Mouse (Mus musculus) kidney, embryonic 15.5 days (tissue): ENCODE results near the gene H2-Oa. TPM values are rescaled to one million over a fixed set of nuclear protein-coding genes. Genes with fewer than 3 reads are reported as not detected.
A peak's percentile ranks its signal among the peaks of the same experiment; 100 is the strongest.

Experiments used
- ATAC-seq: fragments of 200-750 bp; cut with Nextera tagmentation; replicated peaks from 2 replicates; pipeline ENCODE4 v1.8.0; 2017; ENCODE audit warnings: moderate TSS enrichment; ENCODE audit not compliant: low FRiP score
- H3K27ac ChIP-seq: fragments of 300-500 bp; sonication (generic); 2 replicates; pipeline ENCODE4 v1.5.1; 2015; ENCODE audit warnings: mild to moderate bottlenecking, inconsistent platforms
- H3K27me3 ChIP-seq: fragments of 300-500 bp; sonication (generic); 2 replicates; pipeline ENCODE4 v1.6.1; 2015; ENCODE audit warnings: inconsistent platforms
- H3K36me3 ChIP-seq: fragments of 300-500 bp; sonication (generic); 2 replicates; pipeline ENCODE4 v1.6.1; 2015; ENCODE audit warnings: inconsistent platforms
- H3K4me1 ChIP-seq: fragments of 300-500 bp; sonication (generic); 2 replicates; pipeline ENCODE4 v1.6.1; 2015; ENCODE audit warnings: inconsistent platforms
- H3K4me2 ChIP-seq: fragments of 300-500 bp; sonication (generic); 2 replicates; pipeline ENCODE4 v1.6.1; 2015; ENCODE audit warnings: moderate library complexity, mild to moderate bottlenecking, inconsistent platforms
- H3K4me3 ChIP-seq: fragments of 300-500 bp; sonication (generic); replicated peaks from 2 replicates; pipeline ENCODE4 v1.5.1; 2015; ENCODE audit warnings: mild to moderate bottlenecking, inconsistent platforms
- H3K9ac ChIP-seq: fragments of 300-500 bp; sonication (generic); 2 replicates; pipeline ENCODE4 v1.6.1; 2015; ENCODE audit warnings: mild to moderate bottlenecking, inconsistent platforms
- H3K9me3 ChIP-seq: fragments of 300-500 bp; sonication (generic); replicated peaks from 2 replicates; pipeline ENCODE4 v1.6.1; 2016; ENCODE audit warnings: inconsistent platforms
- WGBS: fragments of 180-500 bp; shearing (Covaris S2); methylation state at CpG from one replicate; pipeline ENCODE4 v1.1.7; 2015; ENCODE audit warnings: mixed read lengths; 5-methylcytosine and 5-hydroxymethylcytosine counted together
- polyA plus RNA-seq: library from polyadenylated mRNA; unstranded; fragments of >200 nt; fragmentation: Nextera tagmentation; extraction: Ambion mirVana; gene quantifications from 2 replicates; pipeline ENCODE4 v1.2.1, GENCODE M21; 2015

H2-Oa gene
- polyA plus RNA-seq, 1 experiment from 2014 or later = 0.64 TPM

DNA sequence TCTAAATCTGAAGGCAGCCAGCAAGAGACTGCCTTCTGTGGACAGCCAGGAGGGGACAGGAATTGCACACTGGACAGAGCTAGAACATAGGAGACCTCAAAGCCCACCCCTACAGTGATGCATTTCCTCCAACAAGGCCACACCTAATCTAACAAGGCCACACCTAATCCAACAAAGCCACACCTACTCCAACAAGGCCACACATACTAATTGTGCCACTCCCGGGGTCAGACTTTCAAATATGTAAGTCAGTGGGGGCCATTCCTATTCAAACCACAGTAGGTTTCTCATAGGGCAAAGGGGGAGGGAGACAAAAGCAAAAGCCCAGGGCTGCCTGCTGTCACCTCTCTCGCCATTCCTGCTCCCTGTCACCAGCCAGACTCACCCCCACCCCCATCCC, 4.8 kb upstream of the H2-Oa start:
- Histone ChIP-seq H3K4me3 (no peak overlapping the region), H3K27me3 (peaks cover 14% of the 10 kb centered on the region), H3K36me3 (no peaks in the 10 kb centered on the region), H3K9ac (no peak overlapping the region), H3K27ac (no peak overlapping the region), H3K9me3 (no peaks in the 10 kb centered on the region), H3K4me1 (no peaks in the 10 kb centered on the region), H3K4me2 (no peak overlapping the region)
- no peak for ATAC-seq
- WGBS = 64% methylated on average over 2 of the region's 2 CpGs

DNA sequence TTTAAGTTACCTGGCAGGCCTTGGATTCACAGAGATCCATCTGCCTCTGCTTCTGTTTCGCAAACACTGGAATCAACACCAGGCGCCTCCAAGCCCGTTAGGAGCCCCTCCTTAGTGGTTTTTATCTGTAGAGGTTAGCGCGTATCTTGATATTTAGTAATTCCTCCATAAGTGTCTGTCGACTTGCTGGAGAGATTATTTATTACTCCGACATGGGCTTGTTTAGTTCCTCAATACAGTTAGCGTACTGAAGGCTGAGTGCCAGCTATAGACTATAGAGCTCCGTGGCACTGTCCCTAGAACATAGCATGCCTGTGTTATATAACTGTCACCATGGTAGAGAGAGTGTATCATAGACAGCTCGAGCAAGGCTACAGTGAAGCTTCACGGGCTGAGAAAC, 4.0 kb upstream of the H2-Oa start:
- H3K9me3 ChIP-seq = no peaks in the 10 kb centered on the region
- no peak for ATAC-seq
- H3K27me3 ChIP-seq = peaks cover 10% of the 10 kb centered on the region
- no peak overlapping the region for H3K4me3 ChIP-seq
- no peak overlapping the region for H3K9ac ChIP-seq
- H3K36me3 ChIP-seq = no peaks in the 10 kb centered on the region
- no peak overlapping the region for H3K4me2 ChIP-seq
- 84% methylated on average over 11 of the region's 11 CpGs for WGBS
- H3K4me1 ChIP-seq = peaks cover 2% of the 10 kb centered on the region
- no peak overlapping the region for H3K27ac ChIP-seq

DNA sequence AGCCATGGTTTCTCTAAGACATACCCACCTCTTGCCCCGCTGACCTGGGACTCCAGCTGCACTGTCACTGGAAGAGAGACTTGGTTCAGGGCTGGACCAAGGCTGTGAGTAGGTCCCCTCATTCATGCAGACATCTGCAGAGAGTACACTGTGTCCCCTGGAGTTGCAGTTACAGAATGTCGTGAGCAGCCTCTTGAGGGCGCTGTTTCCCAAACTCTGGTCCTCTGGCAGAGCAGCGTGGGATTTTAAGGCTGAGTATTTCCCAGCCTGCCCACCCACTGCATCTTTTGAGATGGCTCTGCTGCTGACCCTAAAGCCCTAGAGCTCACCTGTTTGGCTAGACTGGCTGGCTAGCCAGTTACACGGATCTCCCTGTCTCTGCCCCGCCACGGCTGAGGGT, 1.2 kb upstream of the H2-Oa start:
- no peak overlapping the region for H3K9ac ChIP-seq
- H3K4me1 ChIP-seq = peaks cover 9% of the 10 kb centered on the region
- no peaks in the 10 kb centered on the region for H3K9me3 ChIP-seq
- no peak overlapping the region for H3K4me2 ChIP-seq
- 55% methylated on average over 7 of the region's 7 CpGs for WGBS
- no peak overlapping the region for H3K4me3 ChIP-seq
- no peak for ATAC-seq
- no peaks in the 10 kb centered on the region for H3K27me3 ChIP-seq
- no peak overlapping the region for H3K27ac ChIP-seq
- no peaks in the 10 kb centered on the region for H3K36me3 ChIP-seq

GRCm38 (mm10) chr17:34093199-34093874, 1.2 kb downstream of the H2-Oa start:
- peak overlapping the region; percentile 37 for H3K4me2 ChIP-seq
- peak; percentile 83 for ATAC-seq

GRCm38 (mm10) chr17:34094283-34095035, 2.3 kb downstream of the H2-Oa start:
- peak; percentile 20; the same call in 1 of the 2 replicates for ATAC-seq
- Histone ChIP-seq H3K36me3 (no peaks in the 10 kb centered on the region), H3K4me3 (no peak overlapping the region), H3K9me3 (no peaks in the 10 kb centered on the region), H3K4me1 (peaks cover 9% of the 10 kb centered on the region), H3K4me2 (no peak overlapping the region), H3K27me3 (no peaks in the 10 kb centered on the region), H3K27ac (no peak overlapping the region), H3K9ac (no peak overlapping the region)
- WGBS = 81% methylated on average over 27 of the region's 27 CpGs

More at GRCm38 (mm10) chr17:34093199-34093874, 1.2 kb downstream of the H2-Oa start:
- Histone ChIP-seq H3K9ac (no peak overlapping the region), H3K36me3 (no peaks in the 10 kb centered on the region), H3K4me3 (0 out of 2 replicates have a peak overlapping the region, but pooled peaks have one; percentile 11), H3K27ac (peak overlapping the region; percentile 52; the same call in 1 of the 2 replicates), H3K9me3 (no peaks in the 10 kb centered on the region), H3K4me1 (peaks cover 9% of the 10 kb centered on the region), H3K27me3 (no peaks in the 10 kb centered on the region)
- 16% methylated on average over 7 of the region's 7 CpGs for WGBS

DNA sequence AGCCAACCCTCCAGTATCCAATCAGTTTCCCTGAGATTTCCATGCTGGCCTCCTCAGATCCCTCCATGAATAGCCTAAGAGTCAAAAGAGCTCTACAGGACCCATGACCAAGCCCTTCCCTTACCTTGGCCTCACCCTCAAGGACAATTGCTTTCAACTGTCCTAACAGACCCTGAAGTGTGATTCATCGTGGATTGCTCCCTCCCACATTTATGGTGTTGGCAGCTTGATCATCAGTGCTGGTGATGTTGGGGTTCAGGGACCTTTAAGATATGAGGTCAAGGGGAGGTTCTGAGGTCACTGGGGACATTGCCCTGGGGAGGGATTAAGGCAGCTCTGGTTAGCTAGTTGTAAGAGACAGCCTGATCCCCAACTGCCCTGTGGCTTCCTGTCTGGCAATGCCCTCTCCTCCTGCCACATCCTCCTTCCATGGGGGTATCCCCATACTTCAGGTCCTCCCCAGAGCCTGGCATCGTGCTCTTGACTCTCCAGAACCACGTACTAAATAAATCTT, 4.4 kb downstream of the H2-Oa start:
- no peaks in the 10 kb centered on the region for H3K36me3 ChIP-seq
- no peak overlapping the region for H3K27ac ChIP-seq
- no peak overlapping the region for H3K4me2 ChIP-seq
- H3K4me3 ChIP-seq = no peak overlapping the region
- H3K9me3 ChIP-seq = no peaks in the 10 kb centered on the region
- ATAC-seq = no peak
- no peak overlapping the region for H3K9ac ChIP-seq
- 53% methylated on average over 3 of the region's 3 CpGs for whole genome bisulfite sequencing
- H3K27me3 ChIP-seq = no peaks in the 10 kb centered on the region
- peaks cover 18% of the 10 kb centered on the region for H3K4me1 ChIP-seq

GRCm38 (mm10) chr17:34097272-34097671, 5.1 kb downstream of the H2-Oa start:
- Histone ChIP-seq H3K36me3 (no peaks in the 10 kb centered on the region), H3K4me1 (peaks cover 21% of the 10 kb centered on the region), H3K27me3 (no peaks in the 10 kb centered on the region), H3K4me2 (no peak overlapping the region), H3K4me3 (no peak overlapping the region), H3K9me3 (no peaks in the 10 kb centered on the region), H3K9ac (no peak overlapping the region), H3K27ac (no peak overlapping the region)
- 55% methylated on average over 5 of the region's 5 CpGs for WGBS
- ATAC-seq = no peak

- 41% methylated on average over 10 of the region's 10 CpGs for WGBS
- H3K27me3 ChIP-seq = no peaks in the 10 kb centered on the region; the same call in 1 of the 2 replicates
- H3K4me2 ChIP-seq = no peak overlapping the region
- H3K9ac ChIP-seq = no peak overlapping the region
- peaks cover 12% of the 10 kb centered on the region for H3K4me1 ChIP-seq
- peak overlapping the region; percentile 14; the same call in 1 of the 2 replicates for H3K27ac ChIP-seq
- no peak overlapping the region for H3K4me3 ChIP-seq
- no peaks in the 10 kb centered on the region for H3K36me3 ChIP-seq
- no peaks in the 10 kb centered on the region for H3K9me3 ChIP-seq
- no peak for ATAC-seq
Observed at GRCm38 (mm10) chr17:34098709-34099479, 6.8 kb downstream of the H2-Oa start.

GRCm38 (mm10) chr17:34099531-34099930, 7.4 kb downstream of the H2-Oa start:
- 0 out of 2 replicates have a peak overlapping the region, but pooled peaks have one; percentile 14 for H3K27ac ChIP-seq
- H3K9me3 ChIP-seq = no peaks in the 10 kb centered on the region
- H3K27me3 ChIP-seq = no peaks in the 10 kb centered on the region; the same call in 1 of the 2 replicates
- WGBS = 59% methylated on average over 5 of the region's 5 CpGs
- no peak overlapping the region for H3K4me2 ChIP-seq
- H3K9ac ChIP-seq = no peak overlapping the region
- H3K4me3 ChIP-seq = no peak overlapping the region
- peaks cover 12% of the 10 kb centered on the region for H3K4me1 ChIP-seq
- ATAC-seq = no peak
- no peaks in the 10 kb centered on the region for H3K36me3 ChIP-seq

DNA sequence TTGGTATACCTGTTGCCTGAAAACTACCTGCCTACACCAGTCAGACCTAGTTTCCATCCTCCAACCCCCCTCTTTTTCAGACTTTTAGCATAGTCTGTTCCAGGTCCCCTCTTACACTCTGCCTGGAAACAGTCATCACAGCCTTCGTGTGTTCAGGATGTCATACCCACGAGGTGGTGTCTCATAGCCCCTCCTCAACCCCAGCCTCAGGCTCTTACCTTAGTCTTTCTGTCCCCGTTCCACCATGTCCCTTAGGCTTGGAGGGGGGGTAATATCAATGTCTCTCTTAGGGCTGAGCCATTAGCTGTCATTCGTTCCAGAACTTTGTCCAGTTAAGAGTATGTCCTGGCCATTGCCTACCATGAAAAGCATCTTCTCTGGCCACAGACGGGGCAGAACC, 9.0 kb downstream of the H2-Oa start:
- 0 out of 2 replicates have a peak, but pooled peaks have one; percentile 28 for ATAC-seq
- Histone ChIP-seq H3K4me3 (no peak overlapping the region), H3K27me3 (no peaks in the 10 kb centered on the region; the same call in 1 of the 2 replicates), H3K4me1 (peaks cover 12% of the 10 kb centered on the region), H3K4me2 (no peak overlapping the region), H3K36me3 (no peaks in the 10 kb centered on the region), H3K27ac (no peak overlapping the region), H3K9ac (no peak overlapping the region), H3K9me3 (no peaks in the 10 kb centered on the region)
- whole genome bisulfite sequencing = 34% methylated on average over 5 of the region's 5 CpGs

GRCm38 (mm10) chr17:34101604-34102032, 9.5 kb downstream of the H2-Oa start:
- Histone ChIP-seq H3K4me1 (peaks cover 12% of the 10 kb centered on the region), H3K27me3 (no peaks in the 10 kb centered on the region; the same call in 1 of the 2 replicates), H3K9ac (no peak overlapping the region), H3K27ac (no peak overlapping the region), H3K4me2 (peak overlapping the region; percentile 51), H3K36me3 (no peaks in the 10 kb centered on the region), H3K4me3 (0 out of 2 replicates have a peak overlapping the region, but pooled peaks have one; percentile 22), H3K9me3 (no peaks in the 10 kb centered on the region)
- ATAC-seq = peak; percentile 84
- WGBS = 9% methylated on average over 12 of the region's 12 CpGs
